Mouse (Mus musculus): ENCODE measurements around the gene Ssna1.

Gene Ssna1

DNA sequence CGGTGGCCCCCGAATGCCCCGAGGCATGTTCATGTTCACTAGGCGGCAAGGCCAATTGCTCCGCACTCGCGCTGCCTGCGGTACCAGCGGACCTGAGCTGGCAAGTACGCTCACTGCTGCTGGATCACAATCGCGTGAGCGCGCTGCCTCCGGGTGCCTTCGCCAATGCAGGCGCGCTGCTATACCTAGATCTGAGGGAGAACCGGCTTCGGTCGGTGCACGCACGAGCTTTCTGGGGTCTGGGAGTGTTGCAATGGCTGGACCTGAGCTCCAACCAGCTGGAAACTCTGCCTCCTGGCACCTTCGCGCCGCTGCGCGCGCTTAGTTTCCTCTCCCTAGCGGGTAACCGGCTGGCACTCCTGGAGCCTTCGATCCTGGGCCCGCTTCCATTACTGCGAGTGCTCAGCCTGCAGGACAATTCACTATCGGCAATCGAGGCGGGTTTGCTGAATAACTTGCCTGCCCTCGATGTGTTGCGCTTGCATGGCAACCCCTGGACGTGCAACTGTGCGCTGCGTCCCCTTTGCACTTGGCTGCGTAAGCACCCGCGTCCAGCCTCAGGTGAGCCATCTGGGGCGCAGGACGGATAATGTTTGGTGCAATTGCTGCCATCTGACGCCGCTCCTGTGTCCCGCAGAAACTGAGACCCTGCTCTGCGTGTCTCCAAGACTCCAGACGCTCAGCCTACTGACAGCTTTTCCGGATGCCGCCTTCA, 18.0 kb upstream of the Ssna1 start:
- DNase-seq (ENCODE audit: low spot score in 2 of 2): no peak

DNA sequence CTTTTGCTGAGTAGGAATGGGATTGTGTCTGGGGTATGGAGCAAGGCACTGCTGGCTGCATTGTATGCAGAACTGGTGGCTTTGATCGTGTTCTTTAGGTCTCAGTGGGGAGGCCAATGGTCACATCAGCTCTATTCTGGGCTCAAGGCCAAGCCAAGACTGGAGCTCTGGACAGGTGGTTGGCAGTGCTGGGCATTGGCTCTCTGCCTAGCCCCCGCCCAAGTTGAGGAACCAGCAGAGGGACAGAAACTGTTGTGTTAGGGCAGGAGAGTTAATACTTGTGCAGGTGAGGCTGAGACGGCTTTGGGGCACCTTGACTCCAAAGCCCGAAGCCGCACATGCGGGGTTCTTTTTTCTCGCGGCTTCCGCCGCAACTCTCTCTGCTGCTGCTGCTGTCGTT, 17.4 kb upstream of the Ssna1 start, which contains the start of gene Lrrc26:
Gene Lrrc26, plus strand, starts transcription at position 265 of the 400 bp plus-strand sequence.
- DNase-seq (ENCODE audit: low spot score in 2 of 2): no peak

GRCm38 (mm10) chr2:25288734-25289345, 16.6 kb upstream of the Ssna1 start:
- DNase-seq (ENCODE audit: low spot score in 2 of 2): no peak

- DNase-seq (ENCODE audit: low spot score in 2 of 2): no peak
These were observed 15.8 kb upstream of the Ssna1 start, which contains the start of gene Tmem210 for GRCm38 (mm10) chr2:25287927-25288649. Tmem210 (plus strand) TSS chr2:25288145.

DNA sequence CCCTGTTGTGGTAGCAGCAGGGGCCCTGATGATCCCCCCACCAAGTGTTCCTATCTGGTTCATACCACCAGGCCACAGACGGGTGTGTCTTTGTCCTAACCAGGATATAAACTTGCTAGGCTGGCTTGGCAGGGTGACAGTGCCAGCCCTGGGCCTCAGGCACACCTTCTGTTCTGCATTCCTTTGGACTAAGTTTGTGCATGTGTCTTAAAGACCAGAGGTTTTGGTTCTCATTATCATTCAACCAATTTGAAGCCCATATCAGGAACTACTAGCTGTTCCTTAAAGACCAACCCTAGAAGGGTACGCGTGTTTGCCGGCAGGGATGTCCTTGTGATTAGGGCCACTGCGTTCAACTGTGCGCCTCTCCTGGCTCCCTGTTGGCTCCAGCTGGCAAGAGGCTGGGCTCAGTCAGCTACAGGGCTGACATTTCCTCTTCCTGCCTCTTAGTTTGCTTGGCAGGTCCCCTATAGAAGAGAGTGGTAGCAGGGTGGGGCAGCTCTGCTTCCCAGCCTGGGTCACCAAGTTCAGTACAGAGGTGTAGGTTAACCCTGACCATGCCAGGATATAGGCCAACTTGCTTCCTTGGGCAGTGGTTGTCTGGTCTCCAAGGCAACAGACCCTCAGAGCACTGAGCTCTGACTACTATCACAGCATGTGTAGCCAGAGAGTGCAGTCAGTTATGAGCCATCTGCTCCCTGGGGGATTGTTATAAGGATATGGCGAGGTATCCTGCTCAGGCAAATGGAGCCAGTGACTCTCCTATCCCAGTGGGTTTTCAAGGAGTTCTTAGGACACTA, 14.8 kb upstream of the Ssna1 start:
- no peak for DNase-seq (ENCODE audit: low spot score in 2 of 2)

- no peak for DNase-seq (ENCODE audit: low spot score in 2 of 2)
These were observed 14.1 kb upstream of the Ssna1 start for GRCm38 (mm10) chr2:25286314-25286713.

GRCm38 (mm10) chr2:25285551-25285950, 13.3 kb upstream of the Ssna1 start:
- no peak for DNase-seq (ENCODE audit: low spot score in 2 of 2)

DNA sequence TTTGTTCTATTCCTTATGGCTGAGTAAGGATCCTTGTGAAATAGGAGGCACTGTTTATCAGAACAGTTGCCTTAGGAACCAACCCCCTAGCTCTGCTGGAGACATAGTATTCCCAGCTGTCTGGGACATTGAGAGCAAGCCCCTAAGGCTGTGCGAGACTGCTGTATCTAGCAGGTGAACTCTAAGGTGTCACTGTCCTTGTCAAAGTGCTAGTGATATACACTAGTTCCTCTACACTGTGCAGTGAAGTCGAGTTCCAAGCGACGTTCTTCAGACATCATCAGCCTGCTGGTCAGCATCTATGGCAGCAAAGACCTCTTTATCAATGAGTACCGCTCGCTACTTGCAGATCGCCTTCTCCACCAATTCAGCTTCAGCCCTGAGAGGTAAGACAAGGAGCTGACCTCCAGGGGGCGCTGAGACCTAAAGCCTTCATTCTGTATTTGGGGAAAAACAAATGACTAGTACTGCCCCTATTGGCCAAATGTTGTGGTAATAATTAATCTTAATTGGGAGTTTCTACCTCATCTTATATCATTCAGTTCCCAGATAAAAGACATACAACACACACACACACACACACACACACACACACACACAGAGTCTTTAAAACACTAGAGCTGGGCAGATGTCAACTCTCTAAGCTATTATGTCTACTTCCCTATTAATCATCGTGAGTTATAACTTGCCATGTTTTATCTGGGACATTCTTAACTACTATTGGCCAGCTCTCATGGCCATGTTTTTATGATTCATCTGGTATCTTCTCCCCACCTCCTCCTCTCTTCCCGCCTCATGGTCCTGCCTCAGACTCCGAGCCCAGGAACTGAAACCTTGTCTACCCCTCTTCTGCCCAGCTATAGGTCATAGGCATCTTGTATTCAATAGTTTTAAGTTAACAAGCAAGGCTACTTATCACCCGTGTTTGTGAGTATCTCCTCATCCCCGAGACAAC, 7.0 kb upstream of the Ssna1 start:
- peak in 1 of 2 experiments; percentile 70 for DNase-seq (ENCODE audit: low spot score in 2 of 2)

- DNase-seq (ENCODE audit: low spot score in 2 of 2): no peak
These were observed 772 bp upstream of the Ssna1 start for GRCm38 (mm10) chr2:25273010-25273409.

GRCm38 (mm10) chr2:25272515-25272914, 277 bp upstream of the Ssna1 start:
- DNase-seq (ENCODE audit: low spot score in 2 of 2): no peak

DNA sequence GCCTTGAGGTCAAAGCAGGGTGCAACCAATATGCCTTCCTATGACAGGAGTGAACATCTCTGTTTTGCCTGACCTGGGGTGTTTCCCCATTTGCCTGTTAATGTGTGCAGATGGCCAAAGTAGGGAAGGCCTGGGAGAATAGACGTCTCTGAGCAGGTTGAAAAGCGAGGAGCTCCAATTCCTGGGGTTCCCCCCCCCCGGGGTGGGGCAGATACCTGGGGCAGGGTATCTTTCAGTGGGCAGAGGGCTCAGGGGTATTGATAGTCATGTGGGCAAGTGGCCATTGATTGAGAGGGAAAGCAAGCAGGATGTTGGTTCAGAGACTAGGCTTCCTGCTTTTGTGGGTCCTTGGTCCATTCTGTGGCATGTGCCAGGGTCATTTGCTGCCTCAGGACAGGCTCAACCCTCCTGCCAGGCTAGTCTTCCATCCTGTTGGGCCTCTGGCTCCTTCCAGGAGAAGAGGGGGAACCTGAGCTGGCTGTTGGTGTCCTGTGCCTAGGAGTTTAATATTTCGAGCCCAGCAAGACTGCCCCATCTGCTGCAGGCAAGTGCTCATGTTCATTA, 4.4 kb downstream of the Ssna1 start:
- DNase-seq (ENCODE audit: low spot score in 2 of 2): no peak

GRCm38 (mm10) chr2:25267241-25267640, 5.0 kb downstream of the Ssna1 start:
- no peak for DNase-seq (ENCODE audit: low spot score in 2 of 2)

DNA sequence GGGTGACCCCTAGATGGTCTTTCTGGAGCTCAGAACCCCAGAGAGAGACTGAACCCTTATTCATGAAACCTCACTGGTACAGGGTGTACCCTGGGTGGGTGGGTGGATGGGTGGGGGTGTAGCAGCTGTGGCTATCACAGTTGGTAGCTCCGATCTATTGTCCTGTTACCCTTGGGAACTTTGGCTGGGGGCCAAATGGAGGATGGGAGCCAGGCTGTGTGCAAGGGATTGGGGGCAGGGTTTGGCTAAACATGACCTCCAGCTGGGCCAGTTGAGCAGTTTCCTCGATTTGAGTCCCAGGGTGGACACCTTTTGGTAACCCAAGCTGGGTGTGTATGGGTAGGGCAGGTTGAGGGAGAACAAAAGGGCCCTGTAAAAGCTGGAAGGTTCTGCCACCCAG, 5.5 kb downstream of the Ssna1 start:
- no peak for DNase-seq (ENCODE audit: low spot score in 2 of 2)

GRCm38 (mm10) chr2:25265897-25266656, 6.2 kb downstream of the Ssna1 start:
- DNase-seq (ENCODE audit: low spot score in 2 of 2): no peak

GRCm38 (mm10) chr2:25264851-25265250, 7.4 kb downstream of the Ssna1 start:
- DNase-seq (ENCODE audit: low spot score in 2 of 2): no peak

- no peak for DNase-seq (ENCODE audit: low spot score in 2 of 2)
These were observed 8.0 kb downstream of the Ssna1 start for GRCm38 (mm10) chr2:25264286-25264660.

- no peak for DNase-seq (ENCODE audit: low spot score in 2 of 2)
These were observed 8.5 kb downstream of the Ssna1 start for GRCm38 (mm10) chr2:25263623-25264285.

GRCm38 (mm10) chr2:25262795-25263622, 9.2 kb downstream of the Ssna1 start:
- no peak for DNase-seq (ENCODE audit: low spot score in 2 of 2)

Measured in frontal cortex, postnatal 25 days (tissue).